Comparison of ENCODE assay signal across 8 mouse cellular contexts in the genomic region with DNA sequence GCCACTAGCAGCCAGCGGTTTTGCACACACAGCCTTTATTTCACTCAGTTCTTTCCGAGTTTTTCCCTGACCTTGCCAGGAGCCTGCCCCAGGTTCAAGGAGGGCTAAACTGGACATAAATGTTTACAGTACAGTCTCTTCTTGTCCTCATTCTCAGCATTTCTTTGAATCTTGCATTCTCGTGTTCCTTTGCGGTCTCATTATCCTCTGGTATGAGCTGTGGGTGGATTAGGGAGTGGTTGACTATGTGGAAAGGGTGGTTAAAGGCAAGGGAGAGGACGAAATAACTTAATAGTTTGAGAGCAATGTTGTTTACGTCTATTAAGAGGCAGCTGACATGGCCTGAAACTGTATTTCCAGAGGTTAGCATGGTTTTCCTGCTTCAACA. TPM values are rescaled to one million over a fixed set of nuclear protein-coding genes. Genes with fewer than 3 reads are reported as not detected.
DNase-seq lines count a peak whose midpoint lies in the region; ATAC-seq and TF ChIP-seq lines count a peak whose summit lies in the region.

No protein-coding gene starts in this region.

- H3K27ac ChIP-seq in kidney, adult 2 months (ENCODE audit: insufficient read depth, low read depth, low read length), result peak overlapping the region; percentile 93
- H3K27ac ChIP-seq in brown adipose tissue, adult 24 weeks (replicated peaks; ENCODE audit: low read depth, low read length), result peak overlapping the region; percentile 42
- peak overlapping the region; percentile 88 for H3K27ac ChIP-seq in hindbrain, postnatal 0 days
- H3K27ac ChIP-seq in midbrain, embryonic 15.5 days, result peak overlapping the region; percentile 85

- no peaks in the 10 kb centered on the region for H3K36me3 ChIP-seq in kidney, adult 2 months (ENCODE audit: control insufficient read depth, insufficient read depth, low read length)
- H3K36me3 ChIP-seq in hindbrain, postnatal 0 days (ENCODE audit: insufficient read depth, low read length), result 0 out of 2 replicates have a peak, but pooled peaks cover 3% of the 10 kb centered on the region
- no peaks in the 10 kb centered on the region for H3K36me3 ChIP-seq in midbrain, embryonic 15.5 days (replicated peaks)

- peak overlapping the region; percentile 88 for H3K9ac ChIP-seq in hindbrain, postnatal 0 days (replicated peaks; ENCODE audit: low read length)
- H3K9ac ChIP-seq in midbrain, embryonic 15.5 days, result peak overlapping the region; percentile 72

- no peak for DNase-seq in kidney, adult 2 months
- DNase-seq in kidney, adult 18-20 months, result no peak
- no peak for DNase-seq in hindbrain, postnatal 0 days (ENCODE audit: low spot score)
- no peak for DNase-seq in layer of hippocampus, adult 9-11 months
- no peak for DNase-seq in spleen, postnatal 10 days (ENCODE audit: low spot score in 2 of 2)

- WGBS in kidney, adult 2 months, result 1% methylated on average over 6 of the region's 6 CpGs
- WGBS in hindbrain, postnatal 0 days, result under 1% methylated on average over 6 of the region's 6 CpGs
- WGBS in midbrain, embryonic 15.5 days, result under 1% methylated on average over 6 of the region's 6 CpGs

- no peaks in the 10 kb centered on the region; the same call in 1 of the 2 replicates for H3K4me1 ChIP-seq in kidney, adult 2 months (ENCODE audit: control insufficient read depth, insufficient read depth, low read length)
- no peaks in the 10 kb centered on the region for H3K4me1 ChIP-seq in brown adipose tissue, adult 24 weeks (ENCODE audit: control insufficient read depth, insufficient read depth, insufficient read length, low read length)
- peaks cover 19% of the 10 kb centered on the region for H3K4me1 ChIP-seq in hindbrain, postnatal 0 days (ENCODE audit: insufficient read depth, low read length)
- peaks cover 33% of the 10 kb centered on the region for H3K4me1 ChIP-seq in midbrain, embryonic 15.5 days

- no peak for TF ChIP-seq CTCF in kidney, adult 2 months (conservative IDR thresholded peaks at IDR 0.05; ENCODE audit: insufficient read depth, insufficient read length, low read depth, low read length)
- TF ChIP-seq CTCF in hindbrain, postnatal 0 days (IDR thresholded peaks at IDR 0.05; ENCODE audit: low read depth), result 0 out of 2 replicates have a peak, but pooled peaks have one; percentile 33

- ATAC-seq in hindbrain, postnatal 0 days, result no peak
- peak; percentile 3 for ATAC-seq in midbrain, embryonic 15.5 days (replicated peaks)
- no peak for ATAC-seq in activated CD4-positive, CD25-positive, alpha-beta regulatory T cell, adult 4 months

- H3K27me3 ChIP-seq in kidney, adult 2 months (replicated peaks; ENCODE audit: control insufficient read depth, insufficient read depth, low read length), result no peaks in the 10 kb centered on the region
- H3K27me3 ChIP-seq in hindbrain, postnatal 0 days (ENCODE audit: insufficient read depth, low read length), result no peaks in the 10 kb centered on the region
- H3K27me3 ChIP-seq in midbrain, embryonic 15.5 days (replicated peaks), result no peaks in the 10 kb centered on the region

- H3K4me3 ChIP-seq in kidney, adult 2 months (ENCODE audit: insufficient read depth, low read depth, low read length), result peak overlapping the region; percentile 89
- H3K4me3 ChIP-seq in brown adipose tissue, adult 24 weeks (ENCODE audit: insufficient read depth, low read depth, low read length), result peak overlapping the region; percentile 77
- peak overlapping the region; percentile 86 for H3K4me3 ChIP-seq in hindbrain, postnatal 0 days (ENCODE audit: low read length)
- H3K4me3 ChIP-seq in midbrain, embryonic 15.5 days, result peak overlapping the region; percentile 71

- no peaks in the 10 kb centered on the region for H3K9me3 ChIP-seq in hindbrain, postnatal 0 days (ENCODE audit: low read length)
- H3K9me3 ChIP-seq in midbrain, embryonic 15.5 days, result no peaks in the 10 kb centered on the region

- no peak for TF ChIP-seq POLR2A in kidney, adult 2 months (IDR thresholded peaks at IDR 0.05; ENCODE audit: low read depth, low read length)

- peak overlapping the region; percentile 82 for H3K4me2 ChIP-seq in hindbrain, postnatal 0 days (ENCODE audit: low read depth, low read length)
- H3K4me2 ChIP-seq in midbrain, embryonic 15.5 days, result peak overlapping the region; percentile 65

RNA-seq across cellular contexts. Expression of a gene that starts 54.6 kb away (rescaled TPM):
- 1.6 and 2.5 TPM in 2 replicates for polyA plus RNA-seq in kidney, adult 2 months (2012; rRNA removed)
- polyA plus RNA-seq in brown adipose tissue, adult 24 weeks (2012; ENCODE audit: insufficient read depth, insufficient read length, missing spikeins), result 2.4 and 3.8 TPM in 2 replicates
- total RNA-seq in hindbrain, postnatal 0 days (2014; rRNA removed), result 19.4 and 26.3 TPM in 2 replicates
- 13.0 and 14.9 TPM in 2 replicates for polyA plus RNA-seq in hindbrain, postnatal 0 days (2015; fragmentation: Nextera tagmentation; extraction: Ambion mirVana)
- 23.2 and 26.1 TPM in 2 replicates for polyA plus RNA-seq in midbrain, embryonic 15.5 days (2015; fragmentation: Nextera tagmentation; extraction: Ambion mirVana)
- polyA plus RNA-seq in activated CD4-positive, CD25-positive, alpha-beta regulatory T cell, adult 4 months (2017; shearing (Covaris generic)), result 1 to 10 TPM; 1.7 TPM

Comparison
In these comparisons a context has a peak if more than half of its experiments do, and no peak if none do; other contexts are left out.
1. H3K27ac ChIP-seq: peak in every context shown above with its lines; median percentile 93 in kidney, adult 2 months; 88 in hindbrain, postnatal 0 days; 85 in midbrain, embryonic 15.5 days; 42 in brown adipose tissue, adult 24 weeks.